Mouse (Mus musculus) neural tube, embryonic 10.5 days (tissue): ENCODE data around the gene 4930564D02Rik.

Experiments used
- DNase-seq: peaks from one replicate; pipeline ENCODE4 v3.0.0-alpha.2; 2017; ENCODE audit warnings: low spot score; ENCODE audit errors: extremely low spot score

4930564D02Rik gene

GRCm38 (mm10) chr3:105058627-105059513 is 7.8 kb upstream of the 4930564D02Rik start:
- DNase-seq: peak; percentile 89

- no peak for DNase-seq
Observed at GRCm38 (mm10) chr3:105059911-105060310, 6.7 kb upstream of the 4930564D02Rik start.

- no peak for DNase-seq
Observed at GRCm38 (mm10) chr3:105060992-105061391, 5.7 kb upstream of the 4930564D02Rik start.

- DNase-seq: no peak
Observed at GRCm38 (mm10) chr3:105061496-105061895, 5.1 kb upstream of the 4930564D02Rik start.

- DNase-seq: no peak
Observed at GRCm38 (mm10) chr3:105061991-105062390, 4.7 kb upstream of the 4930564D02Rik start.

GRCm38 (mm10) chr3:105062676-105063075 is 4.0 kb upstream of the 4930564D02Rik start:
- no peak for DNase-seq

- DNase-seq: no peak
Observed at GRCm38 (mm10) chr3:105070553-105070952, 3.9 kb downstream of the 4930564D02Rik start.

- DNase-seq: no peak
Observed at GRCm38 (mm10) chr3:105071251-105071650, 4.6 kb downstream of the 4930564D02Rik start.

- no peak for DNase-seq
Observed at GRCm38 (mm10) chr3:105072536-105072935, 5.9 kb downstream of the 4930564D02Rik start.

- DNase-seq: no peak
Observed at GRCm38 (mm10) chr3:105075796-105076195, 9.2 kb downstream of the 4930564D02Rik start.

GRCm38 (mm10) chr3:105078231-105078826 is 11.7 kb downstream of the 4930564D02Rik start:
- DNase-seq: peak; percentile 68

GRCm38 (mm10) chr3:105087344-105087743 is 20.7 kb downstream of the 4930564D02Rik start:
- DNase-seq: no peak

GRCm38 (mm10) chr3:105088638-105089037 is 22.0 kb downstream of the 4930564D02Rik start:
- no peak for DNase-seq

GRCm38 (mm10) chr3:105090147-105090546 is 23.5 kb downstream of the 4930564D02Rik start:
- no peak for DNase-seq

- DNase-seq: no peak
Observed at GRCm38 (mm10) chr3:105090981-105091380, 24.3 kb downstream of the 4930564D02Rik start.

GRCm38 (mm10) chr3:105092721-105093505 is 26.3 kb downstream of the 4930564D02Rik start:
- DNase-seq: no peak

- DNase-seq: no peak
Observed at GRCm38 (mm10) chr3:105094448-105094847, 27.8 kb downstream of the 4930564D02Rik start.

- no peak for DNase-seq
Observed at GRCm38 (mm10) chr3:105095026-105095425, 28.4 kb downstream of the 4930564D02Rik start.

- no peak for DNase-seq
Observed at GRCm38 (mm10) chr3:105097581-105097980, 30.9 kb downstream of the 4930564D02Rik start.

GRCm38 (mm10) chr3:105099526-105100269 is 33.1 kb downstream of the 4930564D02Rik start:
- DNase-seq: no peak

- DNase-seq: no peak
Observed at GRCm38 (mm10) chr3:105100270-105100589, 33.6 kb downstream of the 4930564D02Rik start.
